Mouse (Mus musculus): ENCODE data around the gene Gm11937.
"Not testable (repeated sequence)": the region's sequence is repeated elsewhere in the genome, so short reads cannot be mapped to it uniquely, and the experiment has no call there.

- TF ChIP-seq CHD2 (IDR thresholded peaks at IDR 0.05; ENCODE audit: low read length); USF1 (IDR thresholded peaks at IDR 0.05; ENCODE audit: low read depth, low read length); ZKSCAN1 (IDR thresholded peaks at IDR 0.05; ENCODE audit: low read depth, low read length); CTCF (IDR thresholded peaks at IDR 0.05 in 2 of 3, conservative IDR thresholded peaks at IDR 0.05 in 1 of 3; ENCODE audit: control insufficient read depth in 1 of 3, insufficient read depth in 1 of 3, low read depth in 2 of 3, low read length in 3 of 3, poor library complexity in 1 of 3, severe bottlenecking in 1 of 3); NELFE (IDR thresholded peaks at IDR 0.05; ENCODE audit: low read depth, low read length); POLR2AphosphoS5 (IDR thresholded peaks at IDR 0.05; ENCODE audit: borderline replicate concordance, low read depth, low read length); POLR2A (IDR thresholded peaks at IDR 0.05; ENCODE audit: control insufficient read depth in 1 of 2, insufficient read depth in 1 of 2, low read depth in 1 of 2, low read length in 2 of 2, poor library complexity in 1 of 2); EP300 (IDR thresholded peaks at IDR 0.05; ENCODE audit: low read depth in 1 of 2, low read length in 2 of 2); MAFK (IDR thresholded peaks at IDR 0.05; ENCODE audit: borderline replicate concordance, low read depth, low read length): not testable (repeated sequence)
Measured at GRCm38 (mm10) chr11:99603208-99603607, 6.8 kb downstream of the Gm11937 start, which contains the start of gene Gm11938.

Data from MEL (cell line).